Mouse (Mus musculus) olfactory bulb, adult 2 months (tissue): ENCODE measurements around the gene Cacna1f.

Experiments
- CTCF ChIP-seq: fragments of 200-500 bp; IDR thresholded peaks from 2 replicates; pipeline ENCODE4 v1.5.1; 2012; ENCODE audit warnings: low read depth, mild to moderate bottlenecking, low read length, moderate library complexity; ENCODE audit not compliant: insufficient read depth
- POLR2A ChIP-seq: fragments of 200-500 bp; IDR thresholded peaks from 2 replicates; pipeline ENCODE4 v1.6.1; 2012; ENCODE audit warnings: mild to moderate bottlenecking, low read depth, low read length, moderate library complexity; ENCODE audit not compliant: insufficient read depth

GRCm38 (mm10) chrX:7610035-7610434, 3.2 kb downstream of the Cacna1f start:
- no peak for TF ChIP-seq POLR2A
- no peak for TF ChIP-seq CTCF
